Mouse (Mus musculus) embryonic fibroblast, embryonic 13.5 days (primary cell): ENCODE measurements at regions not wholly inside any gene's neighbourhood (a gene's known extent, or its start where the extent isn't known, plus 50 kb on each side); places are given as distances from the start of the nearest gene placed in this dataset.

Experiments used
- CTCF ChIP-seq: IDR thresholded peaks from 2 replicates; pipeline ENCODE4 v1.5.1; 2011; ENCODE audit warnings: mild to moderate bottlenecking, control low read depth, low read length, moderate library complexity, borderline replicate concordance; ENCODE audit not compliant: insufficient read depth
- POLR2A ChIP-seq: IDR thresholded peaks from 2 replicates; pipeline ENCODE4 v1.6.1; 2011; ENCODE audit warnings: low read depth, mild to moderate bottlenecking, control low read depth, low read length, moderate library complexity

DNA sequence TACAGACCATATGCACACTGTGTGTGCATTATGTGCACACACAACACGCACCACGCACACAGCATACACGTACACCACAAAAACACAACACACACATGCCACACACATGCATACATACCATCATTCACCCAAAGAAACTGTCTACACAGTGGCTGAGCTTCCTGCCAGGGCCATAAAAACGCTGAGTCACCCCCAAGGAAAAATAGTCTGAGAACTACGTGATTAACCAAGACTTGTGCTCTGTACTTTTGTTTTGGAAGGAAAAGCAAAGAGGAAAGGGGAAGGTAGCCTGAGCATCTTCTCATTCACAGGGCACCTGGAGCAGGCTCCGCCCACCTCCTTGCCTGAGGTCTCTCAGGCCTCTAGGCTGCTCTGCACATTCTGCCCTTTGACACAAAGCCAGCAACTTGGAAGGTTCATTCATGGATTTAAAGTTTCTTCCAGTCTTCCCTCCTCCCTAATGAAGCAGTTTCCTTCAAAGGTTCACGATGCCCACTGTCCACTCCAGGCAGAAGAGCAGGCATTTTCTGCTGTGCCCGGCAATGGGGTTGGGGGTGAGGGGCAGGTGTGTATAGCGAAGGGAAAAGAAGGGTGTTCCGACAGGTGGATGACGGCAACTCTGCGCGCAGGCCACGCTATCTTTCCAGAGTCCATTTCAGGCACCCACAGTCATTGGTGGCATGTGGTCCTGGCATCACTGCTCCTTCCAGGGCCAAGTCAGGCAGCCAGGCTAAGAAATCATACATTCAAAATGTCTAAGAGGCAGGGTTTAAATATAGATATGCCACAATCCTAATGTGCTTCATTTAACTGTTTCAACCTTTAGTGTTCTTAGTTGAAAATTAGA is 333.9 kb downstream of the 1500009L16Rik start:
- no peak for TF ChIP-seq POLR2A
- no peak for TF ChIP-seq CTCF
